Mouse (Mus musculus) ES-Bruce4 (cell line): Measurements from ENCODE around the gene Fkbp2. TPM values are rescaled to one million over a fixed set of nuclear protein-coding genes. Genes with fewer than 3 reads are reported as not detected.

Source experiments
- H3K27ac ChIP-seq: 2 replicates; pipeline ENCODE4 v1.5.1; 2012; ENCODE audit warnings: low read length, inconsistent platforms; ENCODE audit not compliant: insufficient read depth
- H3K27me3 ChIP-seq: 2 replicates; pipeline ENCODE4 v1.6.1; 2012; ENCODE audit warnings: mild to moderate bottlenecking, low read length, inconsistent platforms; ENCODE audit not compliant: control insufficient read depth, poor library complexity, insufficient read depth, severe bottlenecking
- H3K36me3 ChIP-seq: 2 replicates; pipeline ENCODE4 v1.6.1; 2012; ENCODE audit warnings: inconsistent platforms, mild to moderate bottlenecking, low read length, moderate library complexity; ENCODE audit not compliant: control insufficient read depth, poor library complexity, insufficient read depth, severe bottlenecking
- H3K4me1 ChIP-seq: one replicate; pipeline ENCODE4 v1.8.1; 2011; ENCODE audit warnings: low read length; ENCODE audit not compliant: control insufficient read depth, insufficient read depth
- H3K4me3 ChIP-seq: 2 replicates; pipeline ENCODE4 v1.5.1; 2011; ENCODE audit warnings: low read depth, mild to moderate bottlenecking, low read length
- H3K9ac ChIP-seq: 2 replicates; pipeline ENCODE4 v1.6.1; 2012; ENCODE audit warnings: low read depth, mild to moderate bottlenecking, inconsistent platforms; ENCODE audit not compliant: poor library complexity, severe bottlenecking
- H3K9me3 ChIP-seq: replicated peaks from 2 replicates; pipeline ENCODE4 v1.6.1; 2012; ENCODE audit warnings: mild to moderate bottlenecking, low read length, inconsistent platforms; ENCODE audit not compliant: control insufficient read depth, poor library complexity, insufficient read depth, severe bottlenecking
- CTCF ChIP-seq: IDR thresholded peaks from one replicate; pipeline ENCODE4 v1.8.1; 2011; ENCODE audit warnings: low read depth, low read length
- EP300 ChIP-seq: IDR thresholded peaks from 2 replicates; pipeline ENCODE4 v1.6.1; 2011; ENCODE audit warnings: low read depth, low read length; ENCODE audit not compliant: insufficient read depth
- POLR2A ChIP-seq: IDR thresholded peaks from one replicate; pipeline ENCODE4 v1.8.1; 2011; ENCODE audit warnings: low read length; ENCODE audit not compliant: insufficient read depth
- polyA plus RNA-seq: library from polyadenylated mRNA; stranded (reverse); fragments of >200 nt; gene quantifications from 2 replicates; pipeline ENCODE4 v1.2.4, GENCODE M21; 2011; ENCODE audit warnings: low read depth; ENCODE audit not compliant: missing spikeins, insufficient read depth, insufficient read length

Gene Fkbp2
- polyA plus RNA-seq, 1 experiment = 40.4 TPM

GRCm38 (mm10) chr19:6951381-6951968, 28.8 kb downstream of the Fkbp2 start:
- no peaks in the 10 kb centered on the region for H3K9me3 ChIP-seq
- peak overlapping the region; percentile 85 for H3K4me3 ChIP-seq

GRCm38 (mm10) chr19:6950613-6951153, 29.6 kb downstream of the Fkbp2 start:
- H3K4me1 ChIP-seq = peaks cover 3% of the 10 kb centered on the region
- TF ChIP-seq EP300 = no peak
- peak; percentile 79 for TF ChIP-seq POLR2A
- no peak for TF ChIP-seq CTCF
- peak overlapping the region; percentile 75 for H3K9ac ChIP-seq
- no peaks in the 10 kb centered on the region for H3K9me3 ChIP-seq
- no peaks in the 10 kb centered on the region for H3K36me3 ChIP-seq
- H3K4me3 ChIP-seq = peak overlapping the region; percentile 85
- H3K27ac ChIP-seq = peak overlapping the region; percentile 90
- H3K27me3 ChIP-seq = no peaks in the 10 kb centered on the region

More at GRCm38 (mm10) chr19:6951381-6951968, 28.8 kb downstream of the Fkbp2 start:
- H3K27me3 ChIP-seq = no peaks in the 10 kb centered on the region
- no peaks in the 10 kb centered on the region for H3K36me3 ChIP-seq
- peak overlapping the region; percentile 75 for H3K9ac ChIP-seq
- peak overlapping the region; percentile 90 for H3K27ac ChIP-seq
- TF ChIP-seq CTCF = no peak
- TF ChIP-seq POLR2A = peak; percentile 49
- H3K4me1 ChIP-seq = peaks cover 3% of the 10 kb centered on the region

GRCm38 (mm10) chr19:6949951-6950350, 30.4 kb downstream of the Fkbp2 start:
- Histone ChIP-seq H3K9ac (no peak overlapping the region), H3K36me3 (no peaks in the 10 kb centered on the region), H3K4me1 (peaks cover 3% of the 10 kb centered on the region), H3K9me3 (no peaks in the 10 kb centered on the region), H3K4me3 (no peak overlapping the region), H3K27me3 (no peaks in the 10 kb centered on the region), H3K27ac (no peak overlapping the region)
- TF ChIP-seq CTCF (no peak), EP300 (no peak), POLR2A (no peak)

GRCm38 (mm10) chr19:6949532-6949931, 30.8 kb downstream of the Fkbp2 start:
- Histone ChIP-seq H3K4me3 (no peak overlapping the region), H3K36me3 (no peaks in the 10 kb centered on the region), H3K9ac (no peak overlapping the region), H3K27me3 (no peaks in the 10 kb centered on the region), H3K27ac (no peak overlapping the region), H3K9me3 (no peaks in the 10 kb centered on the region), H3K4me1 (peaks cover 3% of the 10 kb centered on the region)
- TF ChIP-seq CTCF (no peak), POLR2A (no peak), EP300 (no peak)

GRCm38 (mm10) chr19:6948186-6948585, 32.1 kb downstream of the Fkbp2 start:
- no peaks in the 10 kb centered on the region for H3K9me3 ChIP-seq
- peak overlapping the region; percentile 51 for H3K27ac ChIP-seq
- TF ChIP-seq CTCF = no peak
- no peaks in the 10 kb centered on the region for H3K27me3 ChIP-seq
- peaks cover 3% of the 10 kb centered on the region for H3K4me1 ChIP-seq
- H3K9ac ChIP-seq = 0 out of 2 replicates have a peak overlapping the region, but pooled peaks have one; percentile 6
- H3K36me3 ChIP-seq = no peaks in the 10 kb centered on the region
- no peak overlapping the region for H3K4me3 ChIP-seq

GRCm38 (mm10) chr19:6947742-6948141, 32.6 kb downstream of the Fkbp2 start:
- Histone ChIP-seq H3K27ac (peak overlapping the region; percentile 51), H3K4me1 (peaks cover 3% of the 10 kb centered on the region), H3K9ac (0 out of 2 replicates have a peak overlapping the region, but pooled peaks have one; percentile 6), H3K4me3 (no peak overlapping the region), H3K9me3 (no peaks in the 10 kb centered on the region), H3K36me3 (no peaks in the 10 kb centered on the region), H3K27me3 (no peaks in the 10 kb centered on the region)
- 0 out of 2 replicates have a peak, but pooled peaks have one; percentile 5 for TF ChIP-seq EP300
- TF ChIP-seq POLR2A = no peak
